Mouse (Mus musculus) macrophage (primary cell): Measurements from ENCODE around the gene Gm21830. TPM values are rescaled to one million over a fixed set of nuclear protein-coding genes. Genes with fewer than 3 reads are reported as not detected.
"Not testable (repeated sequence)": the region's sequence is repeated elsewhere in the genome, so short reads cannot be mapped to it uniquely, and the experiment has no call there.

ENCODE experiments used
- H3K27ac ChIP-seq: fragments of 350-480 bp; formaldehyde crosslinking; 2 replicates; pipeline ENCODE4 v1.9.0; 2021
- H3K36me3 ChIP-seq: fragments of 350-480 bp; formaldehyde crosslinking; 2 replicates; pipeline ENCODE4 v1.9.0; 2021; ENCODE audit errors: inconsistent target
- H3K4me3 ChIP-seq: fragments of 350-480 bp; formaldehyde crosslinking; 2 replicates; pipeline ENCODE4 v1.9.0; 2021; ENCODE audit errors: inconsistent target
- H3K79me2 ChIP-seq: fragments of 350-480 bp; formaldehyde crosslinking; 2 replicates; pipeline ENCODE4 v1.9.0; 2021; ENCODE audit errors: inconsistent target
- WGBS: methylation state at CpG from one replicate; pipeline ENCODE4 v1.1.7; 2026; ENCODE audit warnings: inconsistent platforms; ENCODE audit not compliant: missing documents; 5-methylcytosine and 5-hydroxymethylcytosine counted together
- polyA plus RNA-seq: library from polyadenylated mRNA; stranded (reverse); fragments of 250-400 nt; gene quantifications from 3 replicates; pipeline ENCODE4 v1.2.4, GENCODE M21; 2018; ENCODE audit warnings: inconsistent platforms
- total RNA-seq, 78 experiments: library from RNA; depleted of rRNA; stranded (reverse); fragments of 250-400 nt; gene quantifications; 1 replicate in 9 of 78; 2 replicates in 24 of 78; 3 replicates in 43 of 78; 4 replicates in 2 of 78; pipeline ENCODE4 v1.2.4; 2018; ENCODE audit warnings: inconsistent platforms in 56 of 78

Gm21830 gene
- not detected for total RNA-seq (2018; cell fraction: chromatin; rRNA removed)
- not detected for total RNA-seq (2018; cell fraction: cytosol; rRNA removed)
- total RNA-seq (2018; cell fraction: nucleus; rRNA removed): not detected
- not detected in 3 replicates for polyA plus RNA-seq

DNA sequence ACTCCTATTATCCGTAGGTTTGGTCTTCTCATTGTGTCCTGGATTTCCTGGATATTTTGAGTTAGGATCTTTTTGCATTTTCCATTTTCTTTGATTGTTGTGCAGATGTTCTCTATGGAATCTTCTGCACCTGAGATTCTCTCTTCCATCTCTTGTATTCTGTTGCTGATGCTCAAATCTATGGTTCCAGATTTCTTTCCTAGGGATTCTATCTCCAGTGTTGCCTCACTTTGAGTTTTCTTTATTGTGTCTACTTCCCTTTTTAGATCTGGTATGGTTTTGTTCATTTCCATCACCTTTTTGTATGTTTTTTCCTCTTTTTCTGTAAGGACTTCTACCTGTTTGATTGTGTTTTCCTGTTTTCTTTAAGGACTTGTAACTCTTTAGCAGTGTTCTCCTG, at the start of gene Gm21830:
Gene Gm21830 (plus strand): TSS at position 301 of the 400 bp plus-strand sequence.
- no CpG with 5 or more reads among the region's 1 CpGs for WGBS

DNA sequence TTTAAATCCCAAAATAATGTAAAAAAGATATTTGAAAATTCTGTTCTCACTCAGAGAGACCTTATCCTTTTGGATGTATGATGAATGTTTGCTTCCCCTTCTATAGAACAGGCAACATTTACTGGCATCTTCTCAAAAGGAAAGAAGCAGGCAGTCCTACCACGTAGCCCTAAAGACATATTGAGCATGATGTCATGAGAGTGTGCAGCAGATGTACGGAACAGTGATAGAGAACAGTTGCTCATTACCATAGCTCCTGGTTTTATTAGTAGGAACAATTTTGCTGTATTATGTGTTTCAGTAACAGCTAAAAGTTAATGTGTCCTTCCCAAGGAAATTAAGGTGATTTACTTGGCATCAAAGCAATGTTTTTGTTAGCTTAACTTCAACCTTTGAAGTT, 49.0 kb upstream of the Gm21830 start:
- Histone ChIP-seq H3K79me2 (no peaks in the 10 kb centered on the region), H3K36me3 (no peaks in the 10 kb centered on the region), H3K27ac (no peak overlapping the region), H3K4me3 (no peak overlapping the region)
- WGBS: 88% methylated on average over 2 of the region's 2 CpGs

More for the DNA sequence above, at the start of gene Gm21830:
- not testable (repeated sequence) for H3K4me3 ChIP-seq, H3K27ac ChIP-seq, H3K79me2 ChIP-seq, H3K36me3 ChIP-seq

DNA sequence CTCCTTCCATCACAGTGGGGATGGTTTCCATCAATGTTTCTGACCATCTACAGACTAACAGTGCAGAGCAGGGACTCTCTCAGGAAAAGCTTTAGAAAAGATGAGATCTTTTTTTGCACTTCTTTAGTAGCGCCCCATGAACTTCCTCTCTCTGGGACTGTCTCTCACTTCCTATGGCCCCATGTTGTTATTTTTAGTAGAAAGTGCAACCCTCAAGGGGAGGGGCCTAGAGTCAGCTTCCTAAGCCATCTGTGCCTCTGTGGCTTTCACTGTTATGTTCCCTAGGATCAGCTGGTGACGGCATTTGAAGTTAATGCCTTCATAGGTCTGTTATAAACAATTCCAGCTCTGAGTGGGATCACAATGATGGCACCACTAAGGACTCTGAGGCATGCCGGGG, 35.0 kb upstream of the Gm21830 start:
- Histone ChIP-seq H3K4me3 (no peak overlapping the region), H3K27ac (no peak overlapping the region), H3K79me2 (no peaks in the 10 kb centered on the region), H3K36me3 (no peaks in the 10 kb centered on the region)
- WGBS: 45% methylated on average over 3 of the region's 3 CpGs

DNA sequence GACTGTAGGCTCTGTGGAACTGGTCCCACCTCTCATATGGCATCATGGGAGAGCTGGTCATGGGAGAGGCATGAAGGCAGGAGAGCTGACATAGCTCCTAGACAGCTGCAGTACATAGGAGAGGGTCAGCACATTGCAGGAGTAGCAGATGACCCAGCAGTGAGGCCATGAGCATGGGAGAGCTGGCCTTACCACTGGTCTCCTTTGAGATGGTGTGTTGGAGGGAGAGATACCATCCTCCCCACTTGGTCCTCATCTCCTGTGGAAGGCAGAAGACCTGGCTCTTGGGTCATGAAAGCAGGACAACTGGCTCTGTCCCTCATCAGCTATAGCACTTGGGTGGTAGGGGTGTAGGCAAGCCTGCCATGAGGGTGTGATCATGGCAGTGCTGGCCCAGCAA, 7.3 kb downstream of the Gm21830 start:
- no peaks in the 10 kb centered on the region for H3K36me3 ChIP-seq
- H3K4me3 ChIP-seq: no peak overlapping the region
- H3K27ac ChIP-seq: no peak overlapping the region
- no peaks in the 10 kb centered on the region for H3K79me2 ChIP-seq

DNA sequence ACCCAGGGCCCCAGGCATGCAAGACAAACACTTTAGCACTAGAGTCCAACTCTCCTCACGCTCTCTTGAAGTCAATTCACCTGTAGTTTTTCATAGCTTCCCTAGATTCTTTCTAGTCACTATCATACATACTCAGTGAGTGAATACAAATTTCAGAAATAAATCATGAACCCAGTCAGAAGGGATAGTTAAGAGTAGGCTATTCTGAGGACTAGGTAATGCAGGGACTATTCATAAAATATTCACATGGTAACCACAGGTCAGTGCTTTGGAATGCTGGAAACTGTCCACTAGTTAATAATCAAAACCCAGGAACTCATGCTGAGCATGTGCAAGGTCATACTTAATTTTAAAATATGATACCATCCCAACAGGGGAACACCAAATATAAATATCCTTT, 9.3 kb downstream of the Gm21830 start:
- Histone ChIP-seq H3K27ac (no peak overlapping the region), H3K36me3 (no peaks in the 10 kb centered on the region), H3K4me3 (no peak overlapping the region), H3K79me2 (no peaks in the 10 kb centered on the region)
- WGBS: 55% methylated on average over 1 of the region's 1 CpGs

DNA sequence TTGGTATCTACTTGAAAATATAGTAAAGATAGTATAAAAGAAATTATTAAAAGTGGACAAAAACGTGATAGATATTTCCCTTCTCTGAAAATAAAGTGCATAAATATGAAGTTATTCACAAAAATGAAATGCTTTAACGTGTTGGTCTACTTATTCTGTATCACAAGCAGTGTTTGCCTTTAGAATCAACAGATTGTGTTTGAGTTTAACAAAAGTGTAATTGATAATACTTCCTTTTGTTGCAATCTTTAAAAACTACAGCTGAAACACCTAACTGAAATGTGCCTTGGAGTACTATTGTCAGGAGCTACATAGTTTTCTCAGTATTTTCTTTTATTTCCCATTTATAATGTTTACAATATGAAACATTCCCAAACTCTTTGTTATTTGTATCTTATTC, 19.6 kb downstream of the Gm21830 start, which contains the start of gene Gm26727:
Gene Gm26727 (minus strand): TSS at position 101 of the 400 bp plus-strand sequence.
- Histone ChIP-seq H3K27ac (no peak within 1 kb of the TSS), H3K79me2 (no peaks in the 10 kb centered on the region), H3K4me3 (no peak within 1 kb of the TSS), H3K36me3 (no peaks in the 10 kb centered on the region)
- 42% methylated on average over 2 of the region's 2 CpGs for WGBS

DNA sequence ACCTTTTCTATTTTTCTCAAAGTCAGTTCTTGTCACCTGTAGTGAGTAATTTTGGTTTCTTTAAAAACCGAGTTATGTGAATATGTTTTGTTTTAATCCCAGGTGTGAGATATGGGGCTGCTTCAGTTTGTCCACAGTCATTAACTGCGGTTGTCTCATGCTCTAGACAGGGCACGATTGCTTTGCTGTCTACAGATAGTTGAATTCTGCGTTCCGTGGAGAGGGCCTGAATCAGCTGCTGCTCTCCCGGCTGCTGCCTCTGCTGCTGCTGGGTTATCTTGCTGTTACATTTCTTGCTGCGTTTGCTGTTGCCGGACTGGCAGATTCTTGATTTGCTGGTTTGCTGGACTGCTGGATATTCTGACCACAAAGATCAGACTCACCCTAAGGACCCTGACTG, 24.8 kb downstream of the Gm21830 start:
- Histone ChIP-seq H3K79me2 (no peaks in the 10 kb centered on the region), H3K36me3 (no peaks in the 10 kb centered on the region), H3K27ac (no peak overlapping the region), H3K4me3 (no peak overlapping the region)
- WGBS: 74% methylated on average over 8 of the region's 8 CpGs

DNA sequence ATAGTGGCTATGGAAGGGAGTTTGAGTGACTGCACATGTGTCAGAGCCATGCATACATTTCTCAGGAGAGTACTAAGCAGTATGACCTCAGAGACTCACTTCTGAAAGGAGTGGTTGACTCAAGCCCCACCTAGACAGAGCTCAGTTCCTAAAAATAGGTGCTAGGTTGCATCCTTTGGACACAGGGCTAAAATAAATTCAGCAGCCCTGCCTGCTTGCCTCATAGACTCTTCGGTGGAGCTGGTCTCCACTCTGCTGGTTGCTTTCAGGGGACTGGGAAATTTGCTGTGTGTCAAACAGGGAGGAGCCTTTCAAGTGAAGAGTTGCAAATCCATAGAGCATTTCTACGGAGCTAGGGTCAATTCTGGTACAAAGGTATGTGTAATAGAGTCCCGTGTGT, 32.3 kb downstream of the Gm21830 start, which contains the start of gene Xirp2:
Gene Xirp2 (plus strand): TSS at position 223 of the 400 bp plus-strand sequence.
- Histone ChIP-seq H3K4me3 (no peak within 1 kb of the TSS), H3K36me3 (no peaks in the 10 kb centered on the region), H3K79me2 (no peaks in the 10 kb centered on the region), H3K27ac (no peak within 1 kb of the TSS)
- WGBS: 82% methylated on average over 3 of the region's 3 CpGs

DNA sequence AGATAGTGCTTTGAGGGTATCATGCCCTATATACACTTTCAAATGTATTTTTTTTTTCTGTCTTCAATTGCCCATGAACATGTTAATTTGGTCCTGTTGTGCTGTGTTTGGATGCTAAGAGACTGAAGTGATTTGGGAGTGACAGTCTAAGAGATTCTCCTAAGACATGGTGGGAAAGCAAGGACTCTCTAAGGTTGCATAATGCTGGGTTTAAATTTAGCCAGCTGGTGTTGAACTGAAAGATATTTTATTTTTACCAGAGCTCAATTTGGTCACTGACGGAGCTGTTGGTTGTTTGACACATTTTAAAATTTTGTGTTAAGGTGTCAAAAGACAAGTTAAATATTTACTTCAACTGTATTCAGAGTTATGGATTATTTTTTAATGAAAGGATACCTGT, 33.2 kb downstream of the Gm21830 start:
- Histone ChIP-seq H3K27ac (no peak overlapping the region), H3K79me2 (no peaks in the 10 kb centered on the region), H3K36me3 (no peaks in the 10 kb centered on the region), H3K4me3 (no peak overlapping the region)
- WGBS: 75% methylated on average over 1 of the region's 1 CpGs

DNA sequence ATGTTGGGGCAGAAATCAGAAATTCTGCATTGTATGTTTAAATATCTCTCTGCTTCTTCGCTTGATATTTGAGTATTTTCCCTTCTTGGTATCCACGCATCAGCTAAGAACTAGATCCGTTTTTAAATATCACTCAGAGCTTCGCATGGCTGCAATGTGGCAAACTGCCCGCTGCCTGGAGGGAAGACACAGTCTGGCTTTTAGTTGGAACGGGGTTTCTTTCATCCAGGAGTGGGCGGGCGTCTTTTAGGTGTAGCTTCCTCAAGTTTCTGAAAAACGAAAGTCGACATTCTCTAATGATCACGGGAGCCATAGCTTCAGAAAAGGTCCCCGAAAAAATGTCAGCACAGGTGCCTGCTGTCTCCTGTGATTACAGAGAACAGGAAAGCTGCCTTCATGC, 33.7 kb downstream of the Gm21830 start:
- H3K4me3 ChIP-seq: no peak overlapping the region
- H3K27ac ChIP-seq: no peak overlapping the region
- WGBS: 72% methylated on average over 12 of the region's 12 CpGs
- no peaks in the 10 kb centered on the region for H3K79me2 ChIP-seq
- no peaks in the 10 kb centered on the region for H3K36me3 ChIP-seq

DNA sequence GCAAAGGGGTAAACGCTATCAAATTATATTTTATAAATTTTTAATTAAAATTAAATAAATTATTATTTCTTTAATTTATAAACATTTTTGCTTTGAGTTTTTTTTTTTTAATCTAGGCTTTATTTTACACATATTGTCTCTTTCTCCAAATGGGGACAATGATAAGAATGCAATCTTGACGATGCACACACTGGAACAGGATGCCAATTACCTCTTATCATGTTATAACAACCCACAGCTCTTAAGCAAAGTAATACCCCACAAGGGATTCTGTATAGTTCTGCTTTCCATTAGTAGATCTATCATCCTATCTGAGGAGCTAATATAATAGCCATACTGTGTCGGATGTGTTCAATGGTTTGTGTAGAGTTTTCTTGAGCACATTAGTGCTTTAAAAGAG, 47.3 kb downstream of the Gm21830 start:
- no peak overlapping the region for H3K4me3 ChIP-seq
- H3K79me2 ChIP-seq: no peaks in the 10 kb centered on the region
- no peak overlapping the region for H3K27ac ChIP-seq
- H3K36me3 ChIP-seq: no peaks in the 10 kb centered on the region
- 83% methylated on average over 3 of the region's 3 CpGs for WGBS

DNA sequence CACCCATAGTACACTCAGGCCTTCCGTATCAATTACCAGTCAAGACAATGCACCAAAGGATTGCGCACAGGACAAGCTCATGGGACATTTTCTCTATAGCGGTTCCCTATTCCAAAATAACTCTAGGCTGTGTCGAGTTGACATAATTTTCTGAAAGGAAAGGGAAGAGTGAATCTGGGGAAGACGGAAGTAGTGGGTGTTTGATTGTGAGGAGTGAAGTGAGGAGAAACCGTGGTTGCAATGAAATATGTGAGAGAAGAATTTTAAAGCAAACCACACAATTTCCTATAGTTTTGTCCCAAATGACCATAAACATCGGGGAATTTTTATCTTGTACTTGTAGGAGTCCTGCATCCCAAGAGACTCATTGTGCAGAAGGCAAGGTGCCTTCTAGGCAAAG, 53.5 kb downstream of the Gm21830 start:
- no peak overlapping the region for H3K4me3 ChIP-seq
- 82% methylated on average over 7 of the region's 7 CpGs for WGBS
- H3K27ac ChIP-seq: no peak overlapping the region
- no peaks in the 10 kb centered on the region for H3K36me3 ChIP-seq
- no peaks in the 10 kb centered on the region for H3K79me2 ChIP-seq

DNA sequence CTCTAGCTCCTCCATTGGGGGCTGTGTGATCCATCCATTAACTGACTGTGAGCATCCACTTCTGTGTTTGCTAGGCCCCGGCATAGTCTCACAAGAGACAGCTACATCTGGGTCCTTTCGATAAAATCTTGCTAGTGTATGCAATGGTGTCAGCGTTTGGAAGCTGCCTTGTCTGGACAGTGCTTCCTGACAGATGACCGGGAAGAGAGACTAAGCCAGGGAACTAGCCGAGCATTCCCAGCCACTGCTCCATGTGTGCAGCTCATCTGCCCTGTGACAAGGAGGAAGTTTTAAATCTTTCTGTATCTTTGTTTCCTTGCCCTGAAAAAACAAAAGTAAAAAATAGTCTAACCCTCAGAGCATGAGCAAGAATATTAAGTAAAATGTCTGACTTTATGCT, 56.5 kb downstream of the Gm21830 start:
- H3K79me2 ChIP-seq: not testable (repeated sequence)

DNA sequence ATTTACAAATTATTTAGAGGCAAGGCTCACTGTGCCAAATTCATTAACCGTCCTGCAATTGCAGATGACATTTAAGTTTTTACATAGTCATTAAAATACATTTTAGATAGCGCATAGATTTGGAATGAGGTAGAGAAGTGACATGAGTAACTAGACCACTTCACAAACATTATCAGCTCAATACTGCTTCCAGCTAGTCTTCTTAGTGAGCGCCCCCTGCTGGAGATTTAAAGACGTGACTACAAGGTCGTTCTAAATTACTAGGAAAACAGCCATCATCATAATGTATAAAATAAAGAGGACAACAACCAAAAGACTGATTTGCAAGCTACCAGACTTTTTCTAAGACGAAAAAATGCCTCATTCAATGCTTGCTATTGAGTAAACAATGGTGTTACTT, 64.2 kb downstream of the Gm21830 start:
- H3K36me3 ChIP-seq: no peaks in the 10 kb centered on the region
- WGBS: 14% methylated on average over 6 of the region's 6 CpGs
- no peaks in the 10 kb centered on the region for H3K79me2 ChIP-seq
- H3K27ac ChIP-seq: no peak overlapping the region
- no peak overlapping the region for H3K4me3 ChIP-seq

More for the DNA sequence above, 56.5 kb downstream of the Gm21830 start:
- not testable (repeated sequence) for H3K36me3 ChIP-seq, H3K4me3 ChIP-seq, H3K27ac ChIP-seq
- WGBS: 36% methylated on average over 3 of the region's 5 CpGs

DNA sequence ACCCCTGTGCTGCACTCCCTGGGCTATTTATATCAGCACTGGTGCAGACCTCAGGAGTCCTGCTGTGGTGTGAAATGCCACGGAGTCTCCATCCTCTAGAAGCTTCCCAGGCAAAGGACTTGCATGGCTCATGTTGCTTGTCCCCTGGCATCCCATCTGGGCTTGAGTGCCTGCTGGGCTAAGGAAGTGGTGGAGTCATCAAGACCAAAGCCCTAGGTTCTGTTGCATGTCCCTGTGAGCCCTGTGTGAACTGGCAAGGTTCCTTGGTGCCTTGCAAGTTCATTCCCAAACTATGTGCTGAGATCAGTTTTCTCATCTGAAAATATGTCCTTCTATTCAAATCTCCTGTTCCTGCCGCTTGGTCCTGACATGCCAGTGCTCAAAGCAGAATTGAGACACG, 67.5 kb downstream of the Gm21830 start:
- H3K79me2 ChIP-seq: no peaks in the 10 kb centered on the region
- H3K27ac ChIP-seq: no peak overlapping the region
- WGBS: 65% methylated on average over 3 of the region's 3 CpGs
- H3K36me3 ChIP-seq: no peaks in the 10 kb centered on the region
- no peak overlapping the region for H3K4me3 ChIP-seq
